In the genomic region with DNA sequence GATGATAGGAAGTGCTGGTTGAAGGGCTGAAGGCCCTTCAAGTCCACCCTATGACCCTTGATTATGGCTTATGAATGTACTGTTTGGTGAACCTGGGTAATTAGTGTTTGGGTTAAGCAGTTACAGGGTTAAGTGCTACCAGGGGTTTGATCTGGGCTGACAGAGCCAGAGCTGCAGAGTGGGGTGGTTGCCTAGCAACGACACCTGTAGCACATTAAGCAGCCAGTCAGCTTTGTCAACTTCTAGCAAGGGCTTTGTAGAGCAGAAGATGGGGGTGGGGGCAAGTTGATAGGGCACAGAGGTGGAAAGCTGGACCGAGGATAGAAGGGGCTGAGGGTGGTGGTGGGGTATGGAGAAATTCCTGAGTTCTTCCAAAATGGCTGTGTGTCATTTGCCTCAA, we compare ENCODE assay signal across 12 mouse cellular contexts.
A peak's percentile ranks its signal among the peaks of the same experiment; 100 is the strongest.
DNase-seq lines count a peak whose midpoint lies in the region; ATAC-seq and TF ChIP-seq lines count a peak whose summit lies in the region.
"Had no signal": no experiment of that assay in that cellular context is flagged by ENCODE, and none has a peak within 500 bp of the region (broad histone marks: within the 10 kb centered on the region; RNA-seq: fewer than 3 reads in every experiment).

No protein-coding gene starts in this region.

- no peak for TF ChIP-seq CTCF in hindbrain, postnatal 0 days (IDR thresholded peaks at IDR 0.05; ENCODE audit: low read depth)
- no peak for TF ChIP-seq CTCF in midbrain, postnatal 0 days (IDR thresholded peaks at IDR 0.05)

- H3K4me2 ChIP-seq in hindbrain, postnatal 0 days (ENCODE audit: low read depth, low read length) = no peak overlapping the region
- H3K4me2 ChIP-seq in midbrain, postnatal 0 days (ENCODE audit: low read depth, low read length, poor library complexity, severe bottlenecking) = no peak overlapping the region
- H3K4me2 ChIP-seq: heart, embryonic 11.5 days; neural tube, embryonic 15.5 days had no signal

- no peak overlapping the region for H3K27ac ChIP-seq in hindbrain, postnatal 0 days
- H3K27ac ChIP-seq in midbrain, postnatal 0 days (ENCODE audit: low read depth, low read length) = no peak overlapping the region
- H3K27ac ChIP-seq: macrophage; neural tube, embryonic 15.5 days had no signal

- H3K36me3 ChIP-seq in hindbrain, postnatal 0 days (ENCODE audit: insufficient read depth, low read length) = no peaks in the 10 kb centered on the region
- H3K36me3 ChIP-seq in midbrain, postnatal 0 days (ENCODE audit: insufficient read depth, low read length) = no peaks in the 10 kb centered on the region
- H3K36me3 ChIP-seq: neural tube, embryonic 15.5 days had no signal

- 0 out of 2 replicates have a peak, but pooled peaks cover 5% of the 10 kb centered on the region for H3K27me3 ChIP-seq in hindbrain, postnatal 0 days (ENCODE audit: insufficient read depth, low read length)
- no peaks in the 10 kb centered on the region for H3K27me3 ChIP-seq in midbrain, postnatal 0 days (ENCODE audit: insufficient read depth, low read length)

- no peak overlapping the region for H3K4me3 ChIP-seq in hindbrain, postnatal 0 days (ENCODE audit: low read length)
- no peak overlapping the region for H3K4me3 ChIP-seq in midbrain, postnatal 0 days (ENCODE audit: low read depth, low read length)
- H3K4me3 ChIP-seq: neural tube, embryonic 15.5 days had no signal

- H3K4me1 ChIP-seq in hindbrain, postnatal 0 days (ENCODE audit: insufficient read depth, low read length) = peaks cover 9% of the 10 kb centered on the region; the same call in 1 of the 2 replicates
- H3K4me1 ChIP-seq in midbrain, postnatal 0 days (ENCODE audit: insufficient read depth, low read length) = peaks cover 17% of the 10 kb centered on the region

- H3K9me3 ChIP-seq in hindbrain, postnatal 0 days (ENCODE audit: low read length) = no peaks in the 10 kb centered on the region
- no peaks in the 10 kb centered on the region for H3K9me3 ChIP-seq in midbrain, postnatal 0 days (ENCODE audit: low read length)
- H3K9me3 ChIP-seq: neural tube, embryonic 15.5 days had no signal

- H3K9ac ChIP-seq in hindbrain, postnatal 0 days (replicated peaks; ENCODE audit: low read length) = no peak overlapping the region
- H3K9ac ChIP-seq in midbrain, postnatal 0 days (replicated peaks; ENCODE audit: low read length, poor library complexity, severe bottlenecking) = no peak overlapping the region
- H3K9ac ChIP-seq: neural tube, embryonic 15.5 days had no signal

- WGBS in hindbrain, postnatal 0 days = 30% methylated on average over 2 of the region's 2 CpGs
- 21% methylated on average over 2 of the region's 2 CpGs for WGBS in midbrain, postnatal 0 days

- peak; percentile 43 for ATAC-seq in hindbrain, postnatal 0 days
- ATAC-seq in midbrain, postnatal 0 days (ENCODE audit: low FRiP score) = peak; percentile 67; the same call in 1 of the 2 replicates
- ATAC-seq in megakaryocyte-erythroid progenitor cell, adult 5-6 weeks (replicated peaks; ENCODE audit: low FRiP score, low TSS enrichment, poor library complexity, severe bottlenecking) = no peak
- ATAC-seq: intestine, postnatal 0 days had no signal

- peak; percentile 26 for DNase-seq in kidney, postnatal 10 days
- no peak for DNase-seq in kidney, postnatal 36 days
- peak; percentile 73 for DNase-seq in embryo, embryonic 11 days
- DNase-seq in hindbrain, postnatal 0 days (ENCODE audit: low spot score) = peak; percentile 69
- DNase-seq in midbrain, postnatal 0 days (ENCODE audit: low spot score) = peak; percentile 67
- no peak for DNase-seq in right cerebral cortex, postnatal 36 days (ENCODE audit: low spot score in 2 of 2)
- DNase-seq: thymus, adult 18-20 months had no signal

Comparison
In these comparisons a context has a peak if more than half of its experiments do, and no peak if none do; other contexts are left out.
1. DNase-seq: peak in kidney, postnatal 10 days (single experiment), embryo, embryonic 11 days (single experiment), hindbrain, postnatal 0 days (single experiment) and midbrain, postnatal 0 days (single experiment); none in kidney, postnatal 36 days (0 of 2) and right cerebral cortex, postnatal 36 days (0 of 2).